Mouse (Mus musculus) gastrocnemius, postnatal 10 days (tissue): ENCODE data around the gene Crabp1. TPM values are rescaled to one million over a fixed set of nuclear protein-coding genes. Genes with fewer than 3 reads are reported as not detected.
A peak's percentile ranks its signal among the peaks of the same experiment; 100 is the strongest.

ENCODE experiments used
- DNase-seq: peaks from one replicate; pipeline ENCODE4 v3.0.0; 2021; ENCODE audit warnings: mixed read lengths
- total RNA-seq, 2 experiments: library from RNA; stranded (reverse); gene quantifications; 2 replicates each; pipeline ENCODE4 v1.2.3; 2021

Crabp1 gene
- total RNA-seq, 2 experiments from 2014 or later = 2.6 to 4.3 TPM

- DNase-seq = no peak
These were observed 5.7 kb downstream of the Crabp1 start for GRCm38 (mm10) chr9:54770140-54770780.

GRCm38 (mm10) chr9:54776451-54776982 lies 12.0 kb downstream of the Crabp1 start:
- no peak for DNase-seq

- DNase-seq = no peak
These were observed 14.7 kb downstream of the Crabp1 start for GRCm38 (mm10) chr9:54779280-54779679.

- DNase-seq = no peak
These were observed 18.0 kb downstream of the Crabp1 start for GRCm38 (mm10) chr9:54782504-54782903.

- DNase-seq = no peak
These were observed 19.5 kb downstream of the Crabp1 start for GRCm38 (mm10) chr9:54784003-54784402.

GRCm38 (mm10) chr9:54785215-54785614 lies 20.7 kb downstream of the Crabp1 start:
- DNase-seq = no peak

- no peak for DNase-seq
These were observed 21.5 kb downstream of the Crabp1 start for GRCm38 (mm10) chr9:54786083-54786482.

- peak; percentile 42 for DNase-seq
These were observed 23.2 kb downstream of the Crabp1 start for GRCm38 (mm10) chr9:54787760-54788159.

- DNase-seq = no peak
These were observed 25.7 kb downstream of the Crabp1 start for GRCm38 (mm10) chr9:54790271-54790670.

- no peak for DNase-seq
These were observed 37.0 kb downstream of the Crabp1 start for GRCm38 (mm10) chr9:54801460-54801961.

GRCm38 (mm10) chr9:54802749-54803679 lies 38.5 kb downstream of the Crabp1 start:
- DNase-seq = no peak

- no peak for DNase-seq
These were observed 39.8 kb downstream of the Crabp1 start for GRCm38 (mm10) chr9:54804351-54804750.

- no peak for DNase-seq
These were observed 43.2 kb downstream of the Crabp1 start for GRCm38 (mm10) chr9:54807761-54808160.

GRCm38 (mm10) chr9:54809953-54810352 lies 45.4 kb downstream of the Crabp1 start:
- DNase-seq = no peak

GRCm38 (mm10) chr9:54816508-54817201 lies 52.1 kb downstream of the Crabp1 start:
- DNase-seq = no peak

- peak; percentile 29 for DNase-seq
These were observed 57.0 kb downstream of the Crabp1 start for GRCm38 (mm10) chr9:54821442-54822100.

Other genes starting within 250 kb of the Crabp1 start
- not detected for gene Sh2d7, start 225.8 kb upstream of the Crabp1 start, total RNA-seq
- gene Cib2, start 204.5 kb upstream of the Crabp1 start, total RNA-seq = 10 to 100 TPM; 23.6 to 23.9 TPM
- gene Idh3a, start 178.4 kb upstream of the Crabp1 start, total RNA-seq = 100 to 1,000 TPM; 320 to 400 TPM
- under 1 TPM; 0.93 to 0.96 TPM for gene Acsbg1, start 102.9 kb upstream of the Crabp1 start, total RNA-seq
- 10 to 100 TPM; 42.3 to 48.3 TPM for gene Dnaja4, start 65.9 kb upstream of the Crabp1 start, total RNA-seq
- gene Wdr61, start 30.2 kb upstream of the Crabp1 start, total RNA-seq = 10 to 100 TPM; 27.6 to 32.0 TPM
- 10 to 100 TPM; 31.6 to 36.2 TPM for gene Ireb2, start 99.0 kb downstream of the Crabp1 start, total RNA-seq
- 1 to 10 TPM; 2.0 to 3.0 TPM for gene Hykk, start 152.5 kb downstream of the Crabp1 start, total RNA-seq
- 100 to 1,000 TPM; 164 to 166 TPM for gene Psma4, start 186.0 kb downstream of the Crabp1 start, total RNA-seq
- gene AY074887, start 186.2 kb downstream of the Crabp1 start, total RNA-seq = not detected
- gene Chrna5, start 216.1 kb downstream of the Crabp1 start, total RNA-seq = not detected